Mouse (Mus musculus) MEL (cell line): ENCODE data around the gene Pgam1. TPM values are rescaled to one million over a fixed set of nuclear protein-coding genes. Genes with fewer than 3 reads are reported as not detected.
"Not testable (repeated sequence)": the region's sequence is repeated elsewhere in the genome, so short reads cannot be mapped to it uniquely, and the experiment has no call there.

Source experiments
- DNase-seq: peaks from one replicate; pipeline ENCODE4 v3.0.0; 2011; ENCODE audit warnings: low read depth, low spot score
- H3K27ac ChIP-seq: 2 replicates; pipeline ENCODE4 v1.5.1; 2012; ENCODE audit warnings: low read depth, mild to moderate bottlenecking, control low read depth, low read length, moderate library complexity; ENCODE audit not compliant: control insufficient read depth
- H3K27me3 ChIP-seq, 2 experiments: fragments of 150-350 bp in 1 of 2; sonication (generic) in 1 of 2; 2 replicates each; pipeline ENCODE4 v1.6.1; 2012; ENCODE audit warnings: low read length in 2 of 2, mild to moderate bottlenecking in 2 of 2, improper control_type of control experiment in 1 of 2, moderate library complexity in 1 of 2; ENCODE audit not compliant: insufficient read depth in 2 of 2, control insufficient read depth in 1 of 2
- H3K36me3 ChIP-seq, 2 experiments: 2 replicates each; pipeline ENCODE4 v1.6.1; 2012 to 2014; ENCODE audit warnings: low read length in 2 of 2, improper control_type of control experiment in 1 of 2, inconsistent platforms in 1 of 2, mild to moderate bottlenecking in 1 of 2; ENCODE audit not compliant: insufficient read depth in 2 of 2, control insufficient read depth in 1 of 2
- H3K4me1 ChIP-seq, 2 experiments: fragments of 150-350 bp in 1 of 2; sonication (generic) in 1 of 2; 2 replicates each; pipeline ENCODE4 v1.6.1; 2012; ENCODE audit warnings: low read length in 2 of 2, improper control_type of control experiment in 1 of 2, mild to moderate bottlenecking in 1 of 2; ENCODE audit not compliant: insufficient read depth in 2 of 2, control insufficient read depth in 1 of 2
- H3K4me3 ChIP-seq, 2 experiments: fragments of 150-350 bp in 1 of 2; sonication (generic) in 1 of 2; 2 replicates each; pipeline ENCODE4 v1.5.1; 2012; ENCODE audit warnings: low read depth in 2 of 2, low read length in 2 of 2, mild to moderate bottlenecking in 2 of 2, moderate library complexity in 2 of 2, control low read depth in 1 of 2, improper control_type of control experiment in 1 of 2; ENCODE audit not compliant: control insufficient read depth in 1 of 2, insufficient read depth in 1 of 2
- H3K79me2 ChIP-seq: 2 replicates; pipeline ENCODE4 v1.6.1; 2012; ENCODE audit warnings: mild to moderate bottlenecking, low read length, moderate library complexity; ENCODE audit not compliant: control insufficient read depth, poor library complexity, insufficient read depth
- H3K9ac ChIP-seq: 2 replicates; pipeline ENCODE4 v1.6.1; 2012; ENCODE audit warnings: low read depth, mild to moderate bottlenecking, control low read depth, low read length, moderate library complexity; ENCODE audit not compliant: control insufficient read depth, poor library complexity, severe bottlenecking
- H3K9me3 ChIP-seq: fragments of 150-350 bp; sonication (generic); replicated peaks from 2 replicates; pipeline ENCODE4 v1.6.1; 2012; ENCODE audit warnings: mild to moderate bottlenecking, low read length, improper control_type of control experiment, moderate library complexity; ENCODE audit not compliant: insufficient read depth
- BHLHE40 ChIP-seq: IDR thresholded peaks from 2 replicates; pipeline ENCODE4 v1.6.1; 2012; ENCODE audit warnings: low read depth, mild to moderate bottlenecking, inconsistent platforms, low read length, improper control_type of control experiment, borderline replicate concordance
- CHD2 ChIP-seq: IDR thresholded peaks from 2 replicates; pipeline ENCODE4 v1.6.1; 2011; ENCODE audit warnings: low read length, improper control_type of control experiment
- CTCF ChIP-seq, 3 experiments: IDR thresholded peaks in 2 of 3; conservative IDR thresholded peaks in 1 of 3; 2 replicates each; pipeline ENCODE4 v1.5.1; 2011 to 2012; ENCODE audit warnings: low read length in 3 of 3, low read depth in 2 of 3, mild to moderate bottlenecking in 2 of 3, improper control_type of control experiment in 1 of 3, inconsistent platforms in 1 of 3, mixed read lengths in 1 of 3, moderate library complexity in 1 of 3; ENCODE audit not compliant: control insufficient read depth in 1 of 3, insufficient read depth in 1 of 3, poor library complexity in 1 of 3, severe bottlenecking in 1 of 3
- MAFK ChIP-seq: IDR thresholded peaks from 2 replicates; pipeline ENCODE4 v1.6.1; 2011; ENCODE audit warnings: low read depth, mild to moderate bottlenecking, low read length, improper control_type of control experiment, borderline replicate concordance
- MAX ChIP-seq: IDR thresholded peaks from 2 replicates; pipeline ENCODE4 v1.6.1; 2011; ENCODE audit warnings: low read length, improper control_type of control experiment
- MXI1 ChIP-seq: IDR thresholded peaks from 2 replicates; pipeline ENCODE4 v1.6.1; 2011; ENCODE audit warnings: mild to moderate bottlenecking, low read depth, low read length, improper control_type of control experiment
- MYB ChIP-seq: IDR thresholded peaks from 2 replicates; pipeline ENCODE4 v1.6.1; 2011; ENCODE audit warnings: mild to moderate bottlenecking, low read depth, low read length, improper control_type of control experiment
- MYC ChIP-seq: IDR thresholded peaks from 2 replicates; pipeline ENCODE4 v1.6.1; 2011; ENCODE audit warnings: low read depth, mild to moderate bottlenecking, low read length, improper control_type of control experiment, moderate library complexity
- NELFE ChIP-seq: IDR thresholded peaks from 2 replicates; pipeline ENCODE4 v1.6.1; 2011; ENCODE audit warnings: low read depth, low read length, improper control_type of control experiment
- NRF1 ChIP-seq: IDR thresholded peaks from 2 replicates; pipeline ENCODE4 v1.6.1; 2014; ENCODE audit warnings: low read depth, mild to moderate bottlenecking, inconsistent platforms, low read length, improper control_type of control experiment, moderate library complexity; ENCODE audit not compliant: poor library complexity, insufficient read depth, severe bottlenecking
- POLR2AphosphoS2 ChIP-seq: IDR thresholded peaks from 2 replicates; pipeline ENCODE4 v1.6.1; 2011; ENCODE audit warnings: low read length, improper control_type of control experiment
- SIN3A ChIP-seq: IDR thresholded peaks from 2 replicates; pipeline ENCODE4 v1.6.1; 2012; ENCODE audit warnings: low read length, improper control_type of control experiment, inconsistent platforms
- SMC3 ChIP-seq: IDR thresholded peaks from 2 replicates; pipeline ENCODE4 v1.6.1; 2011; ENCODE audit warnings: low read depth, low read length, improper control_type of control experiment
- TAL1 ChIP-seq: IDR thresholded peaks from 2 replicates; pipeline ENCODE4 v1.6.1; 2012; ENCODE audit warnings: mild to moderate bottlenecking, inconsistent platforms, low read length, moderate library complexity, mixed read lengths
- TBP ChIP-seq: IDR thresholded peaks from 2 replicates; pipeline ENCODE4 v1.8.0; 2011; ENCODE audit warnings: low read depth, low read length, improper control_type of control experiment
- TCF12 ChIP-seq: IDR thresholded peaks from 2 replicates; pipeline ENCODE4 v1.6.1; 2014; ENCODE audit warnings: low read depth, mild to moderate bottlenecking, inconsistent platforms, low read length, improper control_type of control experiment, moderate library complexity
- USF1 ChIP-seq: IDR thresholded peaks from 2 replicates; pipeline ENCODE4 v1.6.1; 2014; ENCODE audit warnings: low read depth, mild to moderate bottlenecking, inconsistent platforms, low read length, improper control_type of control experiment, moderate library complexity
- USF2 ChIP-seq, 2 experiments: IDR thresholded peaks; 2 replicates each; pipeline ENCODE4 v1.6.1; 2011 to 2012; ENCODE audit warnings: improper control_type of control experiment in 2 of 2, low read length in 2 of 2, borderline replicate concordance in 1 of 2, inconsistent platforms in 1 of 2, low read depth in 1 of 2, mild to moderate bottlenecking in 1 of 2; ENCODE audit not compliant: insufficient read depth in 1 of 2
- ZMIZ1 ChIP-seq: IDR thresholded peaks from 2 replicates; pipeline ENCODE4 v1.6.1; 2012; ENCODE audit warnings: low read depth, mild to moderate bottlenecking, inconsistent platforms, low read length, improper control_type of control experiment, moderate library complexity
- polyA plus RNA-seq, 2 experiments: library from polyadenylated mRNA; stranded (reverse) in 1 of 2; unstranded in 1 of 2; fragments of >175 nt in 1 of 2; fragments of >200 nt in 1 of 2; gene quantifications; 2 replicates each; pipeline versions ENCODE4 v1.2.1 to v1.2.4; 2012; ENCODE audit warnings: low replicate concordance in 2 of 2, low read depth in 1 of 2; ENCODE audit not compliant: insufficient read length in 2 of 2, insufficient read depth in 1 of 2, missing spikeins in 1 of 2
- total RNA-seq: library from RNA; depleted of rRNA; stranded (reverse); fragments of 300-350 nt; gene quantifications from 2 replicates; pipeline ENCODE4 v1.2.3, GENCODE M21; 2012

The Pgam1 gene
- total and polyA plus RNA-seq, 3 experiments, result 220 to 756 (median 267) TPM

GRCm38 (mm10) chr19:41914592-41914882, 2.8 kb downstream of the Pgam1 start:
- H3K4me1 ChIP-seq, result peaks cover 9 to 16% of the 10 kb centered on the region in 2 experiments
- not testable (repeated sequence) for H3K9me3 ChIP-seq, H3K27me3 ChIP-seq, H3K9ac ChIP-seq, H3K27ac ChIP-seq
- peaks cover 26 to 27% of the 10 kb centered on the region in 2 experiments for H3K36me3 ChIP-seq
- peak overlapping the region in 1 of 2 experiments; percentile 85; a peak in 1 of 4 replicates for H3K4me3 ChIP-seq
- TF ChIP-seq TBP (0 out of 2 replicates have a peak, but pooled peaks have one; percentile 7), SMC3 (peak; percentile 18; the same call in 1 of the 2 replicates), CTCF (IDR thresholded peaks at IDR 0.05 in 2 of 3, conservative IDR thresholded peaks at IDR 0.05 in 1 of 3; ENCODE audit: control insufficient read depth in 1 of 3, insufficient read depth in 1 of 3, low read depth in 2 of 3, low read length in 3 of 3, poor library complexity in 1 of 3, severe bottlenecking in 1 of 3) (peak; percentile 10 to 35 (median 20); a peak in 3 of 6 replicates), MYC (peak; percentile 69; the same call in 1 of the 2 replicates), SIN3A (peak; percentile 50), MXI1 (peak; percentile 56; the same call in 1 of the 2 replicates)
- DNase-seq, result peak; percentile 54
- H3K79me2 ChIP-seq, result peaks cover 33% of the 10 kb centered on the region

- Histone ChIP-seq H3K27ac (no peak overlapping the region), H3K27me3 (no peaks in the 10 kb centered on the region), H3K4me1 (peaks cover 9 to 16% of the 10 kb centered on the region in 2 experiments), H3K9me3 (no peaks in the 10 kb centered on the region), H3K4me3 (no peak overlapping the region), H3K9ac (no peak overlapping the region), H3K36me3 (peaks cover 26 to 33% of the 10 kb centered on the region in 2 experiments), H3K79me2 (peaks cover 33% of the 10 kb centered on the region)
- no peak for DNase-seq
- TF ChIP-seq TAL1, result no peak
- TF ChIP-seq BHLHE40, result no peak
- no peak for TF ChIP-seq TBP
- TF ChIP-seq CHD2, result no peak
- no peak for TF ChIP-seq NELFE
- TF ChIP-seq POLR2AphosphoS2, result no peak
- no peak for TF ChIP-seq TCF12
- no peak for TF ChIP-seq MAX
- TF ChIP-seq USF1, result no peak
- TF ChIP-seq MAFK, result no peak
- TF ChIP-seq MYB, result no peak
Measured at GRCm38 (mm10) chr19:41915294-41915693, 3.6 kb downstream of the Pgam1 start.

- DNase-seq, result no peak
- Histone ChIP-seq H3K36me3 (peaks cover 22 to 34% of the 10 kb centered on the region in 2 experiments), H3K4me1 (peaks cover 9 to 16% of the 10 kb centered on the region in 2 experiments), H3K9ac (no peak overlapping the region), H3K27me3 (no peaks in the 10 kb centered on the region), H3K4me3 (no peak overlapping the region), H3K9me3 (no peaks in the 10 kb centered on the region), H3K79me2 (peaks cover 33% of the 10 kb centered on the region)
- TF ChIP-seq NRF1 (no peak), MAFK (no peak), BHLHE40 (no peak), USF2 (IDR thresholded peaks at IDR 0.05; ENCODE audit: borderline replicate concordance in 1 of 2, insufficient read depth in 1 of 2, low read depth in 1 of 2, low read length in 2 of 2) (no peak), MAX (no peak), USF1 (no peak), ZMIZ1 (no peak), POLR2AphosphoS2 (no peak), MXI1 (no peak)
- TF ChIP-seq, all 39 proteins: peak for 0
- no peak overlapping the region for H3K27ac ChIP-seq
Measured at GRCm38 (mm10) chr19:41916853-41917252, 5.1 kb downstream of the Pgam1 start.
